28 mouse cellular contexts compared by ENCODE assay signal in genomic region chr17:73082506-73083196, GRCm38 (mm10). TPM values are rescaled to one million over a fixed set of nuclear protein-coding genes. Genes with fewer than 3 reads are reported as not detected.
A peak's percentile ranks its signal among the peaks of the same experiment; 100 is the strongest.
DNase-seq lines count a peak whose midpoint lies in the region; ATAC-seq and TF ChIP-seq lines count a peak whose summit lies in the region.
"Had no signal": no experiment of that assay in that cellular context is flagged by ENCODE, and none has a peak within 500 bp of the region (broad histone marks: within the 10 kb centered on the region; RNA-seq: fewer than 3 reads in every experiment).

No protein-coding gene starts in this region.

- intact Hi-C loops in heart, postnatal 36 days (cut with DNase I): no loop called here

- 0 out of 2 replicates have a peak overlapping the region, but pooled peaks have one; percentile 10 for H3K27ac ChIP-seq in heart, embryonic 11.5 days (ENCODE audit: low read depth, low read length)
- 0 out of 2 replicates have a peak overlapping the region, but pooled peaks have one; percentile 43 for H3K27ac ChIP-seq in heart, postnatal 0 days (ENCODE audit: low read depth)
- peak overlapping the region; percentile 75 for H3K27ac ChIP-seq in embryonic facial prominence, embryonic 14.5 days (replicated peaks; ENCODE audit: low read depth, low read length)
- no peak overlapping the region for H3K27ac ChIP-seq in thymus, adult 2 months (ENCODE audit: control insufficient read depth, insufficient read depth, low read length)
- H3K27ac ChIP-seq: forebrain, embryonic 13.5 days; gastrocnemius, adult 2 months; hindbrain, embryonic 12.5 days; midbrain, embryonic 10.5 days; neural tube, embryonic 13.5 days had no signal

- 78% methylated on average over 4 of the region's 4 CpGs for WGBS in heart, embryonic 11.5 days (ENCODE audit: insufficient replicate concordance)
- 87% methylated on average over 4 of the region's 4 CpGs for WGBS in heart, postnatal 0 days
- WGBS in embryonic facial prominence, embryonic 14.5 days: 54% methylated on average over 4 of the region's 4 CpGs
- WGBS in thymus, adult 2 months: 96% methylated on average over 4 of the region's 4 CpGs

- no peak for ATAC-seq in heart, embryonic 11.5 days (replicated peaks; ENCODE audit: insufficient number of reproducible peaks, low FRiP score, low TSS enrichment)
- no peak for ATAC-seq in heart, postnatal 0 days (ENCODE audit: insufficient read depth, low read depth)
- peak; percentile 60; the same call in 1 of the 2 replicates for ATAC-seq in embryonic facial prominence, embryonic 14.5 days (ENCODE audit: low read depth)
- ATAC-seq: activated CD4-positive, CD25-positive, alpha-beta regulatory T cell, adult 4 months; forebrain, embryonic 13.5 days; midbrain, embryonic 16.5 days had no signal

- no peak for DNase-seq in heart, adult 18-20 months
- DNase-seq in heart, postnatal 0 days (ENCODE audit: low spot score): no peak
- no peak for DNase-seq in heart, postnatal 36 days
- peak; percentile 51 for DNase-seq in NIH3T3 (ENCODE audit: low read depth)
- peak; percentile 76 for DNase-seq in embryonic facial prominence, embryonic 14.5 days (ENCODE audit: low spot score)
- no peak for DNase-seq in thymus, adult 2 months
- DNase-seq in ovary, postnatal 36 days (ENCODE audit: low spot score): no peak
- DNase-seq: adrenal gland, adult 8-10 months; cerebellum, adult 11-12 months; cerebellum, postnatal 10 days; gastrocnemius, adult 2 months; kidney, postnatal 36 days; layer of hippocampus, postnatal 36 days; lung, adult 18-20 months; lung, postnatal 10 days; thymus, postnatal 25 days had no signal

- no peak for TF ChIP-seq POLR2A in thymus, adult 2 months (IDR thresholded peaks at IDR 0.05; ENCODE audit: control insufficient read depth, extremely low read depth, insufficient read depth, low read length, poor library complexity)

- H3K27me3 ChIP-seq in heart, embryonic 11.5 days (ENCODE audit: control insufficient read depth, insufficient read depth, low read length): no peaks in the 10 kb centered on the region
- H3K27me3 ChIP-seq in heart, postnatal 0 days (ENCODE audit: control insufficient read depth, insufficient read depth, low read length): no peaks in the 10 kb centered on the region
- no peaks in the 10 kb centered on the region for H3K27me3 ChIP-seq in embryonic facial prominence, embryonic 14.5 days (replicated peaks; ENCODE audit: control insufficient read depth, insufficient read depth, low read length)
- H3K27me3 ChIP-seq in thymus, adult 2 months (ENCODE audit: control insufficient read depth, insufficient read depth, low read length): no peaks in the 10 kb centered on the region
- H3K27me3 ChIP-seq: CH12.LX; forebrain, embryonic 13.5 days; hindbrain, embryonic 12.5 days; neural tube, embryonic 13.5 days had no signal

- TF ChIP-seq CTCF in heart, postnatal 0 days (IDR thresholded peaks at IDR 0.05; ENCODE audit: low read depth): no peak
- no peak for TF ChIP-seq CTCF in thymus, adult 2 months (IDR thresholded peaks at IDR 0.05; ENCODE audit: borderline replicate concordance, control insufficient read depth, extremely low read depth, insufficient read depth, low read length, poor library complexity)

- H3K36me3 ChIP-seq in heart, embryonic 11.5 days (ENCODE audit: control insufficient read depth, insufficient read depth, low read length): no peaks in the 10 kb centered on the region
- H3K36me3 ChIP-seq in heart, postnatal 0 days (replicated peaks; ENCODE audit: control insufficient read depth, insufficient read depth, low read length): no peaks in the 10 kb centered on the region
- no peaks in the 10 kb centered on the region for H3K36me3 ChIP-seq in embryonic facial prominence, embryonic 14.5 days (ENCODE audit: control insufficient read depth, insufficient read depth, low read length)
- H3K36me3 ChIP-seq in thymus, adult 2 months (ENCODE audit: control insufficient read depth, insufficient read depth, low read length): no peaks in the 10 kb centered on the region
- H3K36me3 ChIP-seq: G1E; hindbrain, embryonic 12.5 days; midbrain, embryonic 10.5 days; neural tube, embryonic 13.5 days had no signal

- no peak overlapping the region for H3K9ac ChIP-seq in heart, embryonic 11.5 days (ENCODE audit: low read depth, low read length)
- no peak overlapping the region for H3K9ac ChIP-seq in heart, postnatal 0 days (replicated peaks; ENCODE audit: low read depth, low read length)
- no peak overlapping the region for H3K9ac ChIP-seq in embryonic facial prominence, embryonic 14.5 days (ENCODE audit: low read depth, low read length)
- H3K9ac ChIP-seq: forebrain, embryonic 13.5 days; hindbrain, embryonic 12.5 days; neural tube, embryonic 13.5 days had no signal

- TF ChIP-seq EP300 in heart, postnatal 0 days (IDR thresholded peaks at IDR 0.05; ENCODE audit: low read depth): no peak

- H3K4me1 ChIP-seq in heart, embryonic 11.5 days (ENCODE audit: control insufficient read depth, insufficient read depth, low read length): peaks cover 25% of the 10 kb centered on the region
- peaks cover 16% of the 10 kb centered on the region for H3K4me1 ChIP-seq in heart, postnatal 0 days (ENCODE audit: control insufficient read depth, insufficient read depth)
- peaks cover 28% of the 10 kb centered on the region for H3K4me1 ChIP-seq in embryonic facial prominence, embryonic 14.5 days (ENCODE audit: control insufficient read depth, insufficient read depth, low read length)
- H3K4me1 ChIP-seq in thymus, adult 2 months (replicated peaks; ENCODE audit: control insufficient read depth, insufficient read depth, low read length): peaks cover 25% of the 10 kb centered on the region
- H3K4me1 ChIP-seq: forebrain, embryonic 13.5 days; hindbrain, embryonic 12.5 days; midbrain, embryonic 10.5 days; neural tube, embryonic 13.5 days had no signal

- H3K4me2 ChIP-seq in heart, embryonic 11.5 days: no peak overlapping the region
- no peak overlapping the region for H3K4me2 ChIP-seq in heart, postnatal 0 days (ENCODE audit: low read depth, low read length)
- no peak overlapping the region for H3K4me2 ChIP-seq in embryonic facial prominence, embryonic 14.5 days (ENCODE audit: low read depth, low read length)
- H3K4me2 ChIP-seq: forebrain, embryonic 13.5 days; hindbrain, embryonic 12.5 days; liver, embryonic 11.5 days; neural tube, embryonic 13.5 days had no signal

- no peak overlapping the region for H3K4me3 ChIP-seq in heart, embryonic 11.5 days (ENCODE audit: low read depth, low read length)
- H3K4me3 ChIP-seq in heart, postnatal 0 days (ENCODE audit: low read depth, low read length): no peak overlapping the region
- no peak overlapping the region for H3K4me3 ChIP-seq in embryonic facial prominence, embryonic 14.5 days (ENCODE audit: low read depth, low read length)
- no peak overlapping the region for H3K4me3 ChIP-seq in thymus, adult 2 months (ENCODE audit: control insufficient read depth, insufficient read depth, low read length)
- H3K4me3 ChIP-seq: erythroblast, embryonic 14.5 days; forebrain, embryonic 13.5 days; gastrocnemius, adult 2 months; hindbrain, embryonic 12.5 days; midbrain, embryonic 10.5 days; myocyte; neural tube, embryonic 13.5 days had no signal

- no peaks in the 10 kb centered on the region for H3K9me3 ChIP-seq in heart, embryonic 11.5 days (replicated peaks; ENCODE audit: control insufficient read depth, low read length)
- H3K9me3 ChIP-seq in heart, postnatal 0 days (replicated peaks; ENCODE audit: control insufficient read depth, low read length): no peaks in the 10 kb centered on the region
- no peaks in the 10 kb centered on the region for H3K9me3 ChIP-seq in embryonic facial prominence, embryonic 14.5 days (ENCODE audit: control insufficient read depth, low read length)
- H3K9me3 ChIP-seq: forebrain, embryonic 13.5 days; G1E; hindbrain, embryonic 12.5 days; midbrain, embryonic 10.5 days; neural tube, embryonic 13.5 days had no signal

RNA-seq across cellular contexts. Expression of gene Lclat1, which starts 25.1 kb away (rescaled TPM):
- 38.3 and 51.0 TPM in 2 replicates for polyA plus RNA-seq in heart, embryonic 11.5 days (2014; fragmentation: Nextera tagmentation; extraction: Ambion mirVana)
- 10 to 100 TPM; 97.3 to 97.5 TPM for total RNA-seq in heart, adult 18-20 months (2021)
- total RNA-seq in heart, postnatal 0 days (2014; rRNA removed; ENCODE audit: low replicate concordance): 218 and 225 TPM in 2 replicates
- polyA plus RNA-seq in heart, postnatal 0 days (2015; fragmentation: Nextera tagmentation; extraction: Ambion mirVana): 31.5 and 32.8 TPM in 2 replicates
- 100 to 1,000 TPM in 1 of 2 experiments, 10 to 100 TPM in 1; 91.4 to 117 TPM for total RNA-seq in heart, postnatal 36 days (2021)
- polyA plus RNA-seq in embryonic facial prominence, embryonic 14.5 days (2014; fragmentation: Nextera tagmentation; extraction: Ambion mirVana): 19.1 and 19.9 TPM in 2 replicates
- 5.4 and 6.4 TPM in 2 replicates for polyA plus RNA-seq in thymus, adult 2 months (2012; rRNA removed)
- polyA plus RNA-seq: erythroblast, embryonic 14.5 days had no signal

Comparison
In these comparisons a context has a peak if more than half of its experiments do, and no peak if none do; other contexts are left out.
1. DNase-seq: peak in NIH3T3 (single experiment) and embryonic facial prominence, embryonic 14.5 days (single experiment); none in heart, adult 18-20 months (0 of 2), heart, postnatal 0 days (single experiment), heart, postnatal 36 days (0 of 2), thymus, adult 2 months (single experiment) and ovary, postnatal 36 days (single experiment).